Mouse (Mus musculus): ENCODE results near the gene Spop.

DNA sequence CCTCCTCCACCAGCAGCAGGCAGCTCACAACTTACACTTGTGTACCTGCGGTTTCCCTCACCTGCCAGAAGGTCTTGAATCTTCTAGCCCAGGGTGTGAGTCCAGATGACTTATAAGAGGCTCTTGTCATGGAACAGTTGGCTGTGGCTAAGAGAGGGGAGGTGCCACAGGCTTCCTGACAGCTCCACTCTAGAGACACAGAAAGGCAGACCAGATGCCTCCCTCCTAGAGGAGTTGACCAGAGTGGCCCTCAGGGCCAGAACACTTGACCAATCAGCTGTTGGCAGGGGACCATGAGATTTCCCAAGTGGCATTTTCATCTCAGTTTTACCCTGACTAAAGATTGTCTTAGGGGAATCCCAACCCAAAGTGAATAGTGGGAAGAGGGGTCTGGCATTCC is 32.7 kb upstream of the Spop start:
- TF ChIP-seq CTCF (IDR thresholded peaks at IDR 0.05) (no peak), POLR2A (IDR thresholded peaks at IDR 0.05; ENCODE audit: insufficient read depth, low read depth, low read length) (no peak), EP300 (IDR thresholded peaks at IDR 0.05; ENCODE audit: insufficient read depth, low read depth, low read length) (no peak)

Data from heart, adult 2 months (tissue).